Mouse (Mus musculus): ENCODE results near the gene Tdrd6.

Gene Tdrd6

GRCm38 (mm10) chr17:43611586-43611985 is 18.5 kb downstream of the Tdrd6 start:
- DNase-seq = peak; percentile 88

GRCm38 (mm10) chr17:43606704-43607103 is 23.4 kb downstream of the Tdrd6 start:
- peak; percentile 76 for DNase-seq

- no peak for DNase-seq
Measured at GRCm38 (mm10) chr17:43598706-43599105, 31.4 kb downstream of the Tdrd6 start.

GRCm38 (mm10) chr17:43597742-43598141 is 32.4 kb downstream of the Tdrd6 start:
- no peak for DNase-seq

GRCm38 (mm10) chr17:43592296-43593291 is 37.5 kb downstream of the Tdrd6 start:
- DNase-seq = no peak

GRCm38 (mm10) chr17:43590531-43590930 is 39.6 kb downstream of the Tdrd6 start:
- no peak for DNase-seq

GRCm38 (mm10) chr17:43589750-43590149 is 40.3 kb downstream of the Tdrd6 start:
- no peak for DNase-seq

- no peak for DNase-seq
Measured at GRCm38 (mm10) chr17:43587278-43587677, 42.8 kb downstream of the Tdrd6 start.

GRCm38 (mm10) chr17:43584771-43585170 is 45.3 kb downstream of the Tdrd6 start:
- DNase-seq = no peak

GRCm38 (mm10) chr17:43581012-43581467 is 49.1 kb downstream of the Tdrd6 start:
- peak; percentile 59 for DNase-seq

- no peak for DNase-seq
Measured at GRCm38 (mm10) chr17:43580456-43580855, 49.6 kb downstream of the Tdrd6 start.

- DNase-seq = no peak
Measured at GRCm38 (mm10) chr17:43573624-43574073, 56.5 kb downstream of the Tdrd6 start.

GRCm38 (mm10) chr17:43569287-43569686 is 60.8 kb downstream of the Tdrd6 start:
- DNase-seq = no peak

- peak; percentile 71 for DNase-seq
Measured at GRCm38 (mm10) chr17:43567992-43568888, 61.9 kb downstream of the Tdrd6 start, which contains the start of gene Pla2g7. Gene Pla2g7, plus strand, starts transcription at chr17:43568098.

- peak; percentile 38 for DNase-seq
Measured at GRCm38 (mm10) chr17:43567593-43567991, 62.5 kb downstream of the Tdrd6 start.
